Mouse (Mus musculus): Measurements from ENCODE around the gene Rab6b.

GRCm38 (mm10) chr9:103232232-103233005 lies 120.8 kb downstream of the Rab6b start:
- TF ChIP-seq CTCF (IDR thresholded peaks at IDR 0.05; ENCODE audit: borderline replicate concordance, extremely low read depth, insufficient read depth, insufficient read length): no peak
- TF ChIP-seq POLR2A (IDR thresholded peaks at IDR 0.05; ENCODE audit: borderline replicate concordance, extremely low read depth, insufficient read depth, insufficient read length, poor library complexity, severe bottlenecking): no peak

Data from brain, embryonic 14.5 days (tissue).